Mouse (Mus musculus): ENCODE data around the gene Fam227a.
A peak's percentile ranks its signal among the peaks of the same experiment; 100 is the strongest.

Gene Fam227a

GRCm38 (mm10) chr15:79658531-79659375, at the start of gene Fam227a, which contains the start of gene Cby1:
Gene Fam227a (minus strand): TSS chr15:79658956.
Gene Cby1 (plus strand): TSS chr15:79659199.
- DNase-seq (ENCODE audit: low spot score in 2 of 2), result peak; percentile 90 to 96

GRCm38 (mm10) chr15:79708229-79708822, 49.6 kb upstream of the Fam227a start:
- no peak for DNase-seq (ENCODE audit: low spot score in 2 of 2)

- no peak for DNase-seq (ENCODE audit: low spot score in 2 of 2)
Measured at GRCm38 (mm10) chr15:79706603-79707214, 48.0 kb upstream of the Fam227a start.

GRCm38 (mm10) chr15:79697558-79698187, 38.9 kb upstream of the Fam227a start:
- DNase-seq (ENCODE audit: low spot score in 2 of 2), result no peak

GRCm38 (mm10) chr15:79697011-79697410, 38.3 kb upstream of the Fam227a start:
- no peak for DNase-seq (ENCODE audit: low spot score in 2 of 2)

GRCm38 (mm10) chr15:79696508-79696907, 37.8 kb upstream of the Fam227a start:
- DNase-seq (ENCODE audit: low spot score in 2 of 2), result no peak

- no peak for DNase-seq (ENCODE audit: low spot score in 2 of 2)
Measured at GRCm38 (mm10) chr15:79695516-79695915, 36.8 kb upstream of the Fam227a start.

- DNase-seq (ENCODE audit: low spot score in 2 of 2), result no peak
Measured at GRCm38 (mm10) chr15:79694512-79694911, 35.8 kb upstream of the Fam227a start.

GRCm38 (mm10) chr15:79693740-79694139, 35.0 kb upstream of the Fam227a start:
- no peak for DNase-seq (ENCODE audit: low spot score in 2 of 2)

GRCm38 (mm10) chr15:79692334-79692733, 33.6 kb upstream of the Fam227a start:
- no peak for DNase-seq (ENCODE audit: low spot score in 2 of 2)

GRCm38 (mm10) chr15:79691023-79691508, 32.3 kb upstream of the Fam227a start:
- peak; percentile 28 to 44 for DNase-seq (ENCODE audit: low spot score in 2 of 2)

- peak; percentile 96 to 99 for DNase-seq (ENCODE audit: low spot score in 2 of 2)
Measured at GRCm38 (mm10) chr15:79690426-79691022, 31.8 kb upstream of the Fam227a start, which contains the start of gene Gtpbp1. Gene Gtpbp1 (plus strand): TSS chr15:79690845.

GRCm38 (mm10) chr15:79689662-79690425, 31.1 kb upstream of the Fam227a start:
- DNase-seq (ENCODE audit: low spot score in 2 of 2), result no peak

- DNase-seq (ENCODE audit: low spot score in 2 of 2), result no peak
Measured at GRCm38 (mm10) chr15:79688268-79688956, 29.7 kb upstream of the Fam227a start.

- DNase-seq (ENCODE audit: low spot score in 2 of 2), result peak; percentile 88 to 95
Measured at GRCm38 (mm10) chr15:79687646-79688267, 29.0 kb upstream of the Fam227a start, which contains the start of gene Josd1. Gene Josd1 (minus strand): TSS chr15:79687919.

GRCm38 (mm10) chr15:79687175-79687574, 28.4 kb upstream of the Fam227a start:
- DNase-seq (ENCODE audit: low spot score in 2 of 2), result peak in 1 of 2 experiments; percentile 36

- DNase-seq (ENCODE audit: low spot score in 2 of 2), result no peak
Measured at GRCm38 (mm10) chr15:79686046-79686869, 27.5 kb upstream of the Fam227a start.

GRCm38 (mm10) chr15:79685141-79685641, 26.4 kb upstream of the Fam227a start:
- no peak for DNase-seq (ENCODE audit: low spot score in 2 of 2)

Measured in frontal cortex, postnatal 14 days (tissue).